Mouse (Mus musculus) liver (tissue): Measurements from ENCODE around the gene Irgq.
"Not testable (repeated sequence)": the region's sequence is repeated elsewhere in the genome, so short reads cannot be mapped to it uniquely, and the experiment has no call there.

Source experiments
- DNase-seq: peaks from one replicate; pipeline ENCODE4 v3.0.0-alpha.2; 2020; ENCODE audit warnings: mixed read lengths

The Irgq gene

GRCm38 (mm10) chr7:24516319-24516718 is 14.2 kb upstream of the Irgq start:
- DNase-seq: not testable (repeated sequence)

GRCm38 (mm10) chr7:24517077-24517476 is 13.4 kb upstream of the Irgq start:
- no peak for DNase-seq

- no peak for DNase-seq
These were observed 12.8 kb upstream of the Irgq start for GRCm38 (mm10) chr7:24517654-24518053.

GRCm38 (mm10) chr7:24519130-24519529 is 11.4 kb upstream of the Irgq start:
- DNase-seq: no peak

GRCm38 (mm10) chr7:24520054-24520453 is 10.4 kb upstream of the Irgq start:
- DNase-seq: not testable (repeated sequence)

- DNase-seq: no peak
These were observed 7.7 kb upstream of the Irgq start for GRCm38 (mm10) chr7:24522805-24523204.

- no peak for DNase-seq
These were observed 6.8 kb upstream of the Irgq start for GRCm38 (mm10) chr7:24523723-24524122.

- DNase-seq: no peak
These were observed 5.5 kb upstream of the Irgq start for GRCm38 (mm10) chr7:24524978-24525377.

GRCm38 (mm10) chr7:24525686-24526420 is 4.6 kb upstream of the Irgq start:
- DNase-seq: no peak

GRCm38 (mm10) chr7:24528861-24529260 is 1.6 kb upstream of the Irgq start:
- DNase-seq: no peak

- DNase-seq: no peak
These were observed 909 bp upstream of the Irgq start for GRCm38 (mm10) chr7:24529580-24529979.

- DNase-seq: peak; percentile 78
These were observed 902 bp downstream of the Irgq start for GRCm38 (mm10) chr7:24531211-24531971.

- DNase-seq: no peak
These were observed 2.6 kb downstream of the Irgq start for GRCm38 (mm10) chr7:24533031-24533571.

GRCm38 (mm10) chr7:24533806-24534205 is 3.3 kb downstream of the Irgq start:
- no peak for DNase-seq

GRCm38 (mm10) chr7:24534301-24534700 is 3.8 kb downstream of the Irgq start:
- DNase-seq: no peak

GRCm38 (mm10) chr7:24537081-24537480 is 6.6 kb downstream of the Irgq start:
- DNase-seq: no peak

- no peak for DNase-seq
These were observed 7.1 kb downstream of the Irgq start for GRCm38 (mm10) chr7:24537591-24537990.

GRCm38 (mm10) chr7:24538154-24538553 is 7.7 kb downstream of the Irgq start:
- DNase-seq: no peak

- no peak for DNase-seq
These were observed 8.2 kb downstream of the Irgq start for GRCm38 (mm10) chr7:24538701-24539100.

- no peak for DNase-seq
These were observed 9.2 kb downstream of the Irgq start for GRCm38 (mm10) chr7:24539686-24540085.

GRCm38 (mm10) chr7:24544506-24544905 is 14.0 kb downstream of the Irgq start:
- DNase-seq: no peak

GRCm38 (mm10) chr7:24546068-24546614 is 15.7 kb downstream of the Irgq start, which contains the start of the genes Pinlyp and Xrcc1:
Gene Pinlyp, minus strand, starts transcription at chr7:24546118.
Gene Xrcc1, plus strand, starts transcription at chr7:24546289.
- no peak for DNase-seq

- peak; percentile 99 for DNase-seq
These were observed 16.3 kb downstream of the Irgq start for GRCm38 (mm10) chr7:24546634-24547389.
